Mouse (Mus musculus) urinary bladder, postnatal 10 days (tissue): Measurements from ENCODE around the gene Pnkd.
"Not testable (repeated sequence)": the region's sequence is repeated elsewhere in the genome, so short reads cannot be mapped to it uniquely, and the experiment has no call there.

Source experiments
- DNase-seq: peaks from one replicate; pipeline ENCODE4 v3.0.0; 2022; ENCODE audit warnings: low spot score

The Pnkd gene

GRCm38 (mm10) chr1:74278988-74279387 is 5.7 kb upstream of the Pnkd start:
- no peak for DNase-seq

- no peak for DNase-seq
These were observed 4.0 kb upstream of the Pnkd start for GRCm38 (mm10) chr1:74280591-74281325.

- DNase-seq = no peak
These were observed 3.4 kb upstream of the Pnkd start for GRCm38 (mm10) chr1:74281372-74281771.

- DNase-seq = no peak
These were observed 2.8 kb upstream of the Pnkd start for GRCm38 (mm10) chr1:74281886-74282285.

- no peak for DNase-seq
These were observed 1.7 kb upstream of the Pnkd start for GRCm38 (mm10) chr1:74282896-74283625.

GRCm38 (mm10) chr1:74283686-74284463 is 855 bp upstream of the Pnkd start:
- DNase-seq = no peak

GRCm38 (mm10) chr1:74285212-74286010 is 681 bp downstream of the Pnkd start:
- DNase-seq = no peak

- DNase-seq = not testable (repeated sequence)
These were observed 2.3 kb downstream of the Pnkd start for GRCm38 (mm10) chr1:74286869-74287607.

GRCm38 (mm10) chr1:74288327-74288726 is 3.6 kb downstream of the Pnkd start:
- DNase-seq = no peak

- no peak for DNase-seq
These were observed 4.5 kb downstream of the Pnkd start for GRCm38 (mm10) chr1:74289248-74289647.

GRCm38 (mm10) chr1:74289740-74290139 is 5.0 kb downstream of the Pnkd start:
- no peak for DNase-seq

- no peak for DNase-seq
These were observed 5.4 kb downstream of the Pnkd start for GRCm38 (mm10) chr1:74290141-74290540.

- DNase-seq = no peak
These were observed 7.7 kb downstream of the Pnkd start for GRCm38 (mm10) chr1:74292331-74293020.

- DNase-seq = no peak
These were observed 8.7 kb downstream of the Pnkd start for GRCm38 (mm10) chr1:74293306-74293960.

GRCm38 (mm10) chr1:74294090-74294643 is 9.4 kb downstream of the Pnkd start:
- DNase-seq = no peak

- no peak for DNase-seq
These were observed 10.2 kb downstream of the Pnkd start for GRCm38 (mm10) chr1:74294733-74295455.

- peak; percentile 71 for DNase-seq
These were observed 10.9 kb downstream of the Pnkd start for GRCm38 (mm10) chr1:74295456-74296171.

- DNase-seq = no peak
These were observed 11.7 kb downstream of the Pnkd start for GRCm38 (mm10) chr1:74296477-74296876.
